Mouse (Mus musculus) C2C12 (cell line): ENCODE data around the gene Nav2. TPM values are rescaled to one million over a fixed set of nuclear protein-coding genes. Genes with fewer than 3 reads are reported as not detected.

Source experiments
- H3K27me3 ChIP-seq: one replicate; pipeline ENCODE4 v1.6.1; 2011; ENCODE audit not compliant: control insufficient read depth, insufficient read depth, insufficient read length
- H3K36me3 ChIP-seq: one replicate; pipeline ENCODE4 v1.6.1; 2011; ENCODE audit not compliant: control insufficient read depth, insufficient read depth
- H3K4me3 ChIP-seq: one replicate; pipeline ENCODE4 v1.5.1; 2011; ENCODE audit warnings: mild to moderate bottlenecking, control low read depth; ENCODE audit not compliant: poor library complexity, insufficient read depth, severe bottlenecking
- H3K79me2 ChIP-seq: one replicate; pipeline ENCODE4 v1.6.1; 2011; ENCODE audit not compliant: control insufficient read depth, insufficient read depth
- H3K79me3 ChIP-seq: one replicate; pipeline ENCODE4 v1.6.1; 2011; ENCODE audit warnings: low read depth, control low read depth
- H3ac ChIP-seq: one replicate; pipeline ENCODE3; 2011; ENCODE audit warnings: low read depth; ENCODE audit not compliant: control insufficient read depth, insufficient read length
- CEBPB ChIP-seq: IDR thresholded peaks from one replicate; pipeline ENCODE4 v1.6.1; 2011; ENCODE audit warnings: low read depth, mild to moderate bottlenecking, control low read depth, moderate library complexity
- CTCF ChIP-seq: IDR thresholded peaks from one replicate; pipeline ENCODE4 v1.5.1; 2011; ENCODE audit not compliant: control insufficient read depth, insufficient read depth, insufficient read length
- FOSL1 ChIP-seq: IDR thresholded peaks from one replicate; pipeline ENCODE4 v1.8.0; 2011; ENCODE audit warnings: mild to moderate bottlenecking, low read length; ENCODE audit not compliant: poor library complexity, insufficient read depth, severe bottlenecking
- MAX ChIP-seq: IDR thresholded peaks from one replicate; pipeline ENCODE4 v1.6.1; 2011; ENCODE audit warnings: mild to moderate bottlenecking, control low read depth
- MYOD1 ChIP-seq: IDR thresholded peaks from one replicate; pipeline ENCODE4 v1.6.1; 2011; ENCODE audit warnings: low read depth; ENCODE audit not compliant: control insufficient read depth, insufficient read length
- MYOG ChIP-seq: IDR thresholded peaks from one replicate; pipeline ENCODE4 v1.6.1; 2011; ENCODE audit not compliant: control insufficient read depth, insufficient read length; ENCODE audit errors: extremely low read depth
- USF1 ChIP-seq: IDR thresholded peaks from one replicate; pipeline ENCODE4 v1.6.1; 2011; ENCODE audit warnings: low read depth, mild to moderate bottlenecking, control low read depth, moderate library complexity
- polyA plus RNA-seq: library from polyadenylated mRNA; unstranded; fragments of >200 nt; fragmentation: generic; extraction: Trizol; gene quantifications from one replicate; pipeline ENCODE4 v1.2.1, GENCODE M21; 2012; ENCODE audit warnings: missing spikeins

Nav2 gene
- polyA plus RNA-seq, 1 experiment = 4.7 TPM

DNA sequence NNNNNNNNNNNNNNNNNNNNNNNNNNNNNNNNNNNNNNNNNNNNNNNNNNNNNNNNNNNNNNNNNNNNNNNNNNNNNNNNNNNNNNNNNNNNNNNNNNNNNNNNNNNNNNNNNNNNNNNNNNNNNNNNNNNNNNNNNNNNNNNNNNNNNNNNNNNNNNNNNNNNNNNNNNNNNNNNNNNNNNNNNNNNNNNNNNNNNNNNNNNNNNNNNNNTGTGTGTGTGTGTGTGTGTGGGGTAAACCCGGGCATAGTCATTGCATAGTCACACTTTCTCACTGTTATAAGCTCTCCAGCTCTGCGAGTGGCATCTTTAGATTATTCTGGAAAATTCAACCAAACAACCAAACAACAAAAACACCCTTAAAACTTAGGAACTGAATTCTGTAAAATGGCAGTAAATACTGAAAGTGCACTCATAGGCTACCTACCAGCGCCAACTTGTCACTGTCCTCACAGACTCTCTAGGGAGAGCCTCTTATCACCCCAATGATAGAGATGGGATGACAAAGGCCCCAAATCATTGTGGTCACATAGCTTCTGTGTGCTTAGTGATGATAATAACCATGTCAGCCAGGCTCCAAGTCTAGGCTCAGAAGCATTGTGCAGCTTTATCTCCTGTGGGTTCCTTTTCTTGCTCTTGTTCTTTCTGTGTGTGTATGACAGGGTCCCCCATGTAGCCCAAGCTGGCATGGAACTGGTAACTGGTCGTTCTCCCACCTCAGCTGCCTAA is 40.0 kb downstream of the Nav2 start:
- Histone ChIP-seq H3K36me3 (no peaks in the 10 kb centered on the region), H3K27me3 (no peaks in the 10 kb centered on the region), H3K79me2 (no peaks in the 10 kb centered on the region), H3K4me3 (no peak overlapping the region), H3K79me3 (no peaks in the 10 kb centered on the region), H3ac (no peak overlapping the region)
- TF ChIP-seq MYOD1 (no peak), MYOG (no peak), CEBPB (no peak)

DNA sequence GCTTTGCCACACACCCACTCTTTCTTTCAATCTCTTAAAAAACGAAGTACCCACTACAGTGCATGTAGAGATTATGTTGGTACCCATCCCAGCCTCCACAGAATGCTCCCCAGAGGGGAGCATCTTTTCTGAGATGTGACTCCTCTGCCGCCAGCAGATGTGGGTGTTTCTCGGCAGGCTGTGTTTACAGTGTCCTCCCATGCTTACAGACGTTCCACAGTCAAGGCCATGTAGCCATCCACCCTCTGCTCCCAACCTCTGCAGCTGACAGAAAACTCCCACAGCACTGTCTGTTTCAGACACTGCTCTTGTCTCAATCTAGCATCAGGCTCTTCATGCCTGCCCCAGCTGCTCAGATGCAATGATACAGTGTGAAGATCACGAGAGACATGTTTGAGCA is 46.0 kb downstream of the Nav2 start:
- H3K27me3 ChIP-seq = peaks cover 29% of the 10 kb centered on the region

DNA sequence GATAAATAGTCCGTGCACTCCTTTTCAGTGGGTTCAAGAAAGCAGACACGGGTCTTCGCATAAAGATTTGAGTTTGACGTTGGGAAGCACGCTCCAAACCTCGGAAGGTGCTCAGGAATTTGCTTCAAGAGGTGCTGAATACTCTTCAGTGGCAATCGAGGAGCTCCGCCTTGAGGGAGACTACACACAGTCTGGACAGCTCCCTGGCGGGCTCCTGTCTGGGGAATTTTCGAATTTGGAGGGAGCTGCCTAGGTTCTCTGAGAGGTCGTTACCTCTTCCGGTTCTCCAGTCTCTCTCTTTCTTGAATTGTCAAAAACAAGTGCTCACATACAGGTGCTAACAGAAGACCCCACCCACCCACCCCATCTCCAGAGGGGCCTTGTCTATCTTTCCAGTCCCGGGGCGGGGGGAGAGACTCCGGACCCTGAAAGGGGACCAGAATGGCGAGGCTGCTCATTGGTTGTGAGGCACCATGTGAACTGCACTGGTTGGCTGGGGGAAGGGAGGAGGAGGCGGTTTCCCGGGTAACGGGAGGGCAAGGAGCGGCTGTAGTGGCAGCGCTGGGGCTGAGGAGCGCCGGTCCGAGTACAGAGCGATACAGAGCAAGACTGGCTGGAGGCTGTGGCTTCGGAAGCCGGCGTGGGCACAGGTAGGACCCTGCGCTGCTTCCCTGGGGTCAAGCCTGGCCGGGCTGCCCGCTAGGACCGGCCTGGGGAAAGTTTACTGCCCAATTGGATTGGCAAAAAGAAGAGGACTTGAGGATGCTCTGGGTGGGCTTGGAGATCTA is 50.2 kb downstream of the Nav2 start:
- Histone ChIP-seq H3K79me2 (no peaks in the 10 kb centered on the region), H3K27me3 (peaks cover 57% of the 10 kb centered on the region), H3K36me3 (no peaks in the 10 kb centered on the region), H3K79me3 (no peaks in the 10 kb centered on the region), H3K4me3 (no peak overlapping the region), H3ac (no peak overlapping the region)
- TF ChIP-seq FOSL1 = no peak
- TF ChIP-seq MAX = no peak

More for the DNA sequence above, 46.0 kb downstream of the Nav2 start:
- TF ChIP-seq CTCF (no peak), CEBPB (no peak), MAX (no peak), USF1 (no peak), MYOG (no peak), FOSL1 (no peak), MYOD1 (no peak)
- no peaks in the 10 kb centered on the region for H3K79me3 ChIP-seq
- H3ac ChIP-seq = no peak overlapping the region
- H3K4me3 ChIP-seq = no peak overlapping the region
- no peaks in the 10 kb centered on the region for H3K79me2 ChIP-seq
- H3K36me3 ChIP-seq = no peaks in the 10 kb centered on the region

DNA sequence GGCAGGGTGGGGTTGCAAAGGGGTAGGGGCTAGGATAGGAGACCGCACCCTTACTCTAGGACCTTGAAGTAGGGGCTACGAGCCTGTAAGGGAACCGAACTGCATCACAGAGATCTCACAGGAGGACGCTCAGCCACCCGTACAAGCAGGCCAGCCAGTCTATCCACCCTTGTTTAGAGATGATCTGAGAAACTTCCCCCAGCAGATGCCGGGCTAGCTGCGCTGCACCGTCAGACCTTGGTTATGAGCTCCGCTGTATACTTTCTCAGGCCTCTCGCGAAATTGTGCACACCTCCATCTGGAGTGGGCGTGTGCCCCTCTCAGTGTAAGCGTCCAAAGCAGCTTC is 50.8 kb downstream of the Nav2 start:
- Histone ChIP-seq H3K36me3 (no peaks in the 10 kb centered on the region), H3K27me3 (peaks cover 62% of the 10 kb centered on the region), H3K4me3 (no peak overlapping the region), H3K79me2 (no peaks in the 10 kb centered on the region), H3ac (no peak overlapping the region), H3K79me3 (no peaks in the 10 kb centered on the region)
- TF ChIP-seq CEBPB (no peak), CTCF (no peak), USF1 (no peak), MYOD1 (no peak), MAX (no peak), FOSL1 (no peak), MYOG (no peak)

DNA sequence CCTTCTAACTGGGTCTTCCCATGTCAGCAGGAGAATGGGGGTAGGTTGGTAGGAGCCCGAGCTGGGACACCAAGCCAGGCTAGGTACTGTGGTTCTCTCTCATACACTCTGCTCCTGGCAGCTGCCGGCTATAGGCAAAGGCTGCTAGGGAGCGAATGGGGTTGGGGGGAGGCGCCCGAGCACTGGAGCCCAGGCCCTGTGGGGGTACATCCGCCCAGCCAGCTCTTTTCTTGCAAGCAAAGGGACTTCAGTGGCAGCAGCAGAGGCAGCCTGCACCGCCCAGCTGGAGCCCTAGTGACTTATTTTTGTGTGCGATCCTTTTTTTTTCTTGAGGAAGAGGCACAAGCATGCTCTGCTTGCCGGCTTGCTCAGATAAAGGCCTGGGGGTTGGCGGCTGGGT is 51.6 kb downstream of the Nav2 start:
- H3K79me2 ChIP-seq = no peaks in the 10 kb centered on the region
- peaks cover 60% of the 10 kb centered on the region for H3K27me3 ChIP-seq
- no peak overlapping the region for H3K4me3 ChIP-seq
- H3K79me3 ChIP-seq = no peaks in the 10 kb centered on the region
- H3ac ChIP-seq = no peak overlapping the region
- H3K36me3 ChIP-seq = no peaks in the 10 kb centered on the region
- no peak for TF ChIP-seq MYOD1
- no peak for TF ChIP-seq CTCF
- no peak for TF ChIP-seq FOSL1
- no peak for TF ChIP-seq USF1
- TF ChIP-seq CEBPB = no peak
- no peak for TF ChIP-seq MAX

DNA sequence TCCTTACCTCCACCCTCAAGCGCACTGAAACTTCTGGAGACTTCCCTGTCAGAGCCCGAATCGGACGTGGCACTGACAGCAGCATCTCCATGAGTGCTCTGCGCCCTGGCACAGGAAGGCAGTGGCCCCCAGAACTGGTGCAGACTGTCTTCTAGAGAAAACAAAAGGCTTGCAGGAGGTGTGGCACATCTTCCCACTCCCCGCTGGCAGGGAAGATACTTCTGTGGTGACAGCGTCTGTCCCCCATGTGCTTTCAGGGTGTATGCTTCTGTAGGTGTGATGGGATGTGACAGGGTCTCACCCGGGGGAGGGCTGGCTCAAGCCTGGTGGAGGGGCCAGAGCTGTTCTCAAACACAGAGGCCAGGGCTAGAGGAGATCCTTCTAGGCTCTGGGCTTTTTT is 53.0 kb downstream of the Nav2 start:
- H3K79me2 ChIP-seq = no peaks in the 10 kb centered on the region
- H3K36me3 ChIP-seq = no peaks in the 10 kb centered on the region
- TF ChIP-seq FOSL1 (no peak), USF1 (no peak), CEBPB (no peak), MAX (no peak), MYOG (no peak), CTCF (no peak), MYOD1 (no peak)
- H3K4me3 ChIP-seq = no peak overlapping the region
- H3K79me3 ChIP-seq = no peaks in the 10 kb centered on the region
- H3ac ChIP-seq = no peak overlapping the region
- H3K27me3 ChIP-seq = peaks cover 52% of the 10 kb centered on the region
